Mouse (Mus musculus): ENCODE results near the gene Tmem14a. TPM values are rescaled to one million over a fixed set of nuclear protein-coding genes. Genes with fewer than 3 reads are reported as not detected.

Gene Tmem14a
- total RNA-seq (2023): under 1 TPM; 0.44 to 0.51 TPM

GRCm38 (mm10) chr1:21218489-21218919, at the start of gene Tmem14a:
Gene Tmem14a (plus strand): TSS chr1:21218575.

GRCm38 (mm10) chr1:21239911-21240898, 21.8 kb downstream of the Tmem14a start, which contains the start of gene Gsta3:
Gene Gsta3 (plus strand): TSS chr1:21240589.

Other genes with a start within 250 kb of the Tmem14a start
- 10 to 100 TPM; 16.9 to 19.9 TPM for gene Tram2, start 139.3 kb upstream of the Tmem14a start, total RNA-seq (2023)
- gene Gsta3, start 22.0 kb downstream of the Tmem14a start, total RNA-seq (2023): not detected
- not detected for gene Khdc1a, start 131.1 kb downstream of the Tmem14a start, total RNA-seq (2023)
- not detected for gene Khdc1c, start 149.8 kb downstream of the Tmem14a start, total RNA-seq (2023)
- not detected for gene Khdc1b, start 165.0 kb downstream of the Tmem14a start, total RNA-seq (2023)